Mouse (Mus musculus): ENCODE measurements around the gene Mast2.

GRCm38 (mm10) chr4:116451553-116451952, 12.4 kb downstream of the Mast2 start:
- no peak for TF ChIP-seq CTCF (IDR thresholded peaks at IDR 0.05)
- no peak for TF ChIP-seq EP300 (IDR thresholded peaks at IDR 0.05)
